Mouse (Mus musculus) heart, postnatal 0 days (tissue): ENCODE data around the gene Lingo2.

Source experiments
- CTCF ChIP-seq: IDR thresholded peaks from 2 replicates; pipeline ENCODE4 v1.5.1; 2016; ENCODE audit warnings: antibody characterized with exemption, control low read depth, low read depth
- EP300 ChIP-seq: IDR thresholded peaks from 2 replicates; pipeline ENCODE4 v1.6.1; 2016; ENCODE audit warnings: antibody characterized with exemption, low read depth

- TF ChIP-seq CTCF (no peak), EP300 (no peak)
Measured at GRCm38 (mm10) chr4:35814698-35815097, 1136.8 kb downstream of the Lingo2 start.
